In the genomic region with DNA sequence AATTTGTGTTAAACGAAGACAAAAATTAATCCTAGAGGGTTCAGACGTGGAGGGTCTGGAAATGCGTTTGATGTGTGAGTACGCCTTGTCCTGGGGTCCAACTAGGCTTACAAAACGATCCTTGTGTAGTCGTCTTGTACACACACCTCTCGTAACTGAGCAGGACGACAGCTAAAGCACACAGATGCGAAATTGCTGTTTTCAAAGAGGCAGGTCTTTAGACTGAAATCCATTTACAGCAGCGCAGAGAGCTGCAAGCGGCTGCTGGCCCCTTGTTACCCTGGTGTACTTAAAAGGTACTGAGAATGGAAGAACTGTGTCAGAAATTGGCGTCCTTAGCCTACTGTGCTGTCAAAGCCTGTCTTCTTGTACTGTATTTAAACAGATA, we compare ENCODE assay signal across 8 mouse cellular contexts. TPM values are rescaled to one million over a fixed set of nuclear protein-coding genes. Genes with fewer than 3 reads are reported as not detected.
A peak's percentile ranks its signal among the peaks of the same experiment; 100 is the strongest.
DNase-seq lines count a peak whose midpoint lies in the region; ATAC-seq and TF ChIP-seq lines count a peak whose summit lies in the region.

No protein-coding gene starts in this region.

- peak overlapping the region; percentile 97 for H3K27ac ChIP-seq in heart, adult 2 months
- peak overlapping the region; percentile 84; the same call in 1 of the 2 replicates for H3K27ac ChIP-seq in embryonic facial prominence, embryonic 12.5 days
- H3K27ac ChIP-seq in limb, embryonic 12.5 days, result peak overlapping the region; percentile 83
- H3K27ac ChIP-seq in neural tube, embryonic 15.5 days (replicated peaks), result peak overlapping the region; percentile 96

- H3K79me3 ChIP-seq in C2C12 (ENCODE audit: low read depth), result peaks cover 35% of the 10 kb centered on the region

- H3K27me3 ChIP-seq in heart, adult 2 months (ENCODE audit: control insufficient read depth, insufficient read depth, low read length), result peaks cover 2% of the 10 kb centered on the region; the same call in 1 of the 2 replicates
- peaks cover 5% of the 10 kb centered on the region for H3K27me3 ChIP-seq in C2C12 (ENCODE audit: control insufficient read depth, insufficient read depth, insufficient read length)
- H3K27me3 ChIP-seq in embryonic facial prominence, embryonic 12.5 days, result peaks cover 15% of the 10 kb centered on the region
- H3K27me3 ChIP-seq in limb, embryonic 12.5 days, result peaks cover 21% of the 10 kb centered on the region
- H3K27me3 ChIP-seq in neural tube, embryonic 15.5 days (replicated peaks), result peaks cover 18% of the 10 kb centered on the region

- peak overlapping the region; percentile 95 for H3K4me3 ChIP-seq in heart, adult 2 months
- H3K4me3 ChIP-seq in C2C12 (ENCODE audit: insufficient read depth, poor library complexity, severe bottlenecking), result peak overlapping the region; percentile 90
- H3K4me3 ChIP-seq in embryonic facial prominence, embryonic 12.5 days, result peak overlapping the region; percentile 92
- peak overlapping the region; percentile 83 for H3K4me3 ChIP-seq in limb, embryonic 12.5 days (replicated peaks)
- H3K4me3 ChIP-seq in neural tube, embryonic 15.5 days (replicated peaks), result peak overlapping the region; percentile 59

- DNase-seq in heart, adult 2 months, result no peak
- DNase-seq in heart, adult 18-20 months, result no peak
- no peak for DNase-seq in urinary bladder, adult 18-20 months (ENCODE audit: low spot score in 2 of 2)
- no peak for DNase-seq in cerebellum, adult 8-10 months

- peaks cover 6% of the 10 kb centered on the region; the same call in 1 of the 2 replicates for H3K4me1 ChIP-seq in heart, adult 2 months (ENCODE audit: control insufficient read depth, insufficient read depth, low read length)
- peaks cover 25% of the 10 kb centered on the region for H3K4me1 ChIP-seq in embryonic facial prominence, embryonic 12.5 days
- peaks cover 34% of the 10 kb centered on the region for H3K4me1 ChIP-seq in limb, embryonic 12.5 days (replicated peaks)
- H3K4me1 ChIP-seq in neural tube, embryonic 15.5 days, result peaks cover 73% of the 10 kb centered on the region

- WGBS in heart, adult 2 months, result under 1% methylated on average over 12 of the region's 12 CpGs
- WGBS in embryonic facial prominence, embryonic 12.5 days, result 1% methylated on average over 12 of the region's 12 CpGs
- WGBS in limb, embryonic 12.5 days, result under 1% methylated on average over 12 of the region's 12 CpGs
- WGBS in neural tube, embryonic 15.5 days, result under 1% methylated on average over 12 of the region's 12 CpGs

- peak overlapping the region; percentile 66 for H3K9ac ChIP-seq in heart, adult 2 months (ENCODE audit: low read depth, low read length)
- H3K9ac ChIP-seq in embryonic facial prominence, embryonic 12.5 days, result peak overlapping the region; percentile 80
- peak overlapping the region; percentile 89 for H3K9ac ChIP-seq in limb, embryonic 12.5 days (replicated peaks)
- peak overlapping the region; percentile 72 for H3K9ac ChIP-seq in neural tube, embryonic 15.5 days (replicated peaks)

- ATAC-seq in embryonic facial prominence, embryonic 12.5 days (ENCODE audit: insufficient number of reproducible peaks, insufficient read depth, low FRiP score, low TSS enrichment), result 0 out of 2 replicates have a peak, but pooled peaks have one; percentile 0
- peak; percentile 8; the same call in 1 of the 2 replicates for ATAC-seq in limb, embryonic 12.5 days (ENCODE audit: insufficient number of reproducible peaks, insufficient read depth, low FRiP score, low TSS enrichment, low read depth)
- ATAC-seq in neural tube, embryonic 15.5 days (ENCODE audit: low FRiP score), result peak; percentile 39

- no peaks in the 10 kb centered on the region for H3K9me3 ChIP-seq in embryonic facial prominence, embryonic 12.5 days
- no peaks in the 10 kb centered on the region for H3K9me3 ChIP-seq in limb, embryonic 12.5 days
- no peaks in the 10 kb centered on the region for H3K9me3 ChIP-seq in neural tube, embryonic 15.5 days (replicated peaks)

- TF ChIP-seq EP300 in heart, adult 2 months (IDR thresholded peaks at IDR 0.05; ENCODE audit: insufficient read depth, low read depth, low read length), result no peak

- H3K79me2 ChIP-seq in heart, adult 2 months (replicated peaks; ENCODE audit: control insufficient read depth, insufficient read depth, low read length), result peaks cover 6% of the 10 kb centered on the region
- H3K79me2 ChIP-seq in C2C12 (ENCODE audit: control insufficient read depth, insufficient read depth), result peaks cover 47% of the 10 kb centered on the region

- TF ChIP-seq POLR2A in heart, adult 2 months (IDR thresholded peaks at IDR 0.05; ENCODE audit: insufficient read depth, low read depth, low read length), result no peak

- intact Hi-C loops in heart, adult 2 months (cut with DNase I), result loop anchor here (5.0 kb wide), 1 partner anchor 111 kb away; no protein-coding TSS in a partner anchor

- peak; percentile 30; the same call in 1 of the 2 replicates for TF ChIP-seq CTCF in heart, adult 2 months (IDR thresholded peaks at IDR 0.05)
- no peak for TF ChIP-seq CTCF in C2C12 (IDR thresholded peaks at IDR 0.05; ENCODE audit: control insufficient read depth, insufficient read depth, insufficient read length)

- no peaks in the 10 kb centered on the region; the same call in 1 of the 2 replicates for H3K36me3 ChIP-seq in heart, adult 2 months (ENCODE audit: control insufficient read depth, insufficient read depth, low read length)
- no peaks in the 10 kb centered on the region for H3K36me3 ChIP-seq in C2C12 (ENCODE audit: control insufficient read depth, insufficient read depth)
- H3K36me3 ChIP-seq in embryonic facial prominence, embryonic 12.5 days, result 0 out of 2 replicates have a peak, but pooled peaks cover 2% of the 10 kb centered on the region
- no peaks in the 10 kb centered on the region for H3K36me3 ChIP-seq in limb, embryonic 12.5 days
- 0 out of 2 replicates have a peak, but pooled peaks cover 3% of the 10 kb centered on the region for H3K36me3 ChIP-seq in neural tube, embryonic 15.5 days

- H3K4me2 ChIP-seq in embryonic facial prominence, embryonic 12.5 days (replicated peaks), result peak overlapping the region; percentile 82
- H3K4me2 ChIP-seq in limb, embryonic 12.5 days, result peak overlapping the region; percentile 78
- H3K4me2 ChIP-seq in neural tube, embryonic 15.5 days, result peak overlapping the region; percentile 81

- H3ac ChIP-seq in C2C12 (ENCODE audit: control insufficient read depth, insufficient read length, low read depth), result peak overlapping the region; percentile 91

TF ChIP-seq in C2C12, 6 proteins besides CTCF, POLR2A, EP300 and RAD21:
- no peak for TF ChIP-seq MYOD1 (IDR thresholded peaks at IDR 0.05; ENCODE audit: control insufficient read depth, insufficient read length, low read depth)
- no peak for TF ChIP-seq USF1 (IDR thresholded peaks at IDR 0.05; ENCODE audit: low read depth)
- TF ChIP-seq MYOG (IDR thresholded peaks at IDR 0.05; ENCODE audit: control insufficient read depth, extremely low read depth, insufficient read length), result no peak
- no peak for TF ChIP-seq MAX (IDR thresholded peaks at IDR 0.05)
- TF ChIP-seq CEBPB (IDR thresholded peaks at IDR 0.05; ENCODE audit: low read depth), result no peak
- TF ChIP-seq FOSL1 (IDR thresholded peaks at IDR 0.05; ENCODE audit: insufficient read depth, low read length, poor library complexity, severe bottlenecking), result no peak

RNA-seq across cellular contexts. Expression of a gene that starts 0.5 kb away (rescaled TPM):
- total RNA-seq in heart, adult 2 months (2021), result 100 to 1,000 TPM; 125 to 141 TPM
- polyA plus RNA-seq in heart, adult 2 months (2012; rRNA removed), result 84.2 and 89.1 TPM in 2 replicates
- total RNA-seq in heart, adult 18-20 months (2021), result 100 to 1,000 TPM; 130 to 133 TPM
- 83.0 TPM for polyA plus RNA-seq in C2C12 (2012; fragmentation: generic; extraction: Trizol)
- 121 and 126 TPM in 2 replicates for polyA plus RNA-seq in embryonic facial prominence, embryonic 12.5 days (2016; fragmentation: Nextera tagmentation; extraction: Ambion mirVana)
- 102 and 104 TPM in 2 replicates for polyA plus RNA-seq in limb, embryonic 12.5 days (2016; fragmentation: Nextera tagmentation; extraction: Ambion mirVana)
- 149 and 153 TPM in 2 replicates for polyA plus RNA-seq in neural tube, embryonic 15.5 days (2015; fragmentation: Nextera tagmentation; extraction: Ambion mirVana)

RNA-seq across cellular contexts. Expression of a gene that starts 10.0 kb away (rescaled TPM):
- total RNA-seq in heart, adult 2 months (2021), result under 1 TPM; 0.10 to 0.25 TPM
- polyA plus RNA-seq in heart, adult 2 months (2012; rRNA removed), result 0.53 and 0.57 TPM in 2 replicates
- under 1 TPM; 0.12 to 0.18 TPM for total RNA-seq in heart, adult 18-20 months (2021)
- 1.1 TPM for polyA plus RNA-seq in C2C12 (2012; fragmentation: generic; extraction: Trizol)
- 2.8 and 2.9 TPM in 2 replicates for polyA plus RNA-seq in embryonic facial prominence, embryonic 12.5 days (2016; fragmentation: Nextera tagmentation; extraction: Ambion mirVana)
- polyA plus RNA-seq in limb, embryonic 12.5 days (2016; fragmentation: Nextera tagmentation; extraction: Ambion mirVana), result 1.8 and 3.0 TPM in 2 replicates
- 7.9 and 8.2 TPM in 2 replicates for polyA plus RNA-seq in neural tube, embryonic 15.5 days (2015; fragmentation: Nextera tagmentation; extraction: Ambion mirVana)

RNA-seq across cellular contexts. Expression of a gene that starts 10.0 kb away (rescaled TPM):
- total RNA-seq in heart, adult 2 months (2021), result 1 to 10 TPM in 1 of 2 experiments, under 1 TPM in 1; 0.89 to 1.3 TPM
- 2.1 and 2.7 TPM in 2 replicates for polyA plus RNA-seq in heart, adult 2 months (2012; rRNA removed)
- total RNA-seq in heart, adult 18-20 months (2021), result 1 to 10 TPM; 1.6 to 1.8 TPM
- 9.5 TPM for polyA plus RNA-seq in C2C12 (2012; fragmentation: generic; extraction: Trizol)
- 10.0 and 11.3 TPM in 2 replicates for polyA plus RNA-seq in embryonic facial prominence, embryonic 12.5 days (2016; fragmentation: Nextera tagmentation; extraction: Ambion mirVana)
- 10.2 and 10.4 TPM in 2 replicates for polyA plus RNA-seq in limb, embryonic 12.5 days (2016; fragmentation: Nextera tagmentation; extraction: Ambion mirVana)
- 14.7 and 18.6 TPM in 2 replicates for polyA plus RNA-seq in neural tube, embryonic 15.5 days (2015; fragmentation: Nextera tagmentation; extraction: Ambion mirVana)

RNA-seq across cellular contexts. Expression of a gene that starts 31.0 kb away (rescaled TPM):
- 1 to 10 TPM; 5.2 to 6.7 TPM for total RNA-seq in heart, adult 2 months (2021)
- 18.6 and 27.7 TPM in 2 replicates for polyA plus RNA-seq in heart, adult 2 months (2012; rRNA removed)
- total RNA-seq in heart, adult 18-20 months (2021), result 1 to 10 TPM; 3.5 to 5.9 TPM
- polyA plus RNA-seq in C2C12 (2012; fragmentation: generic; extraction: Trizol), result 42.1 TPM
- polyA plus RNA-seq in embryonic facial prominence, embryonic 12.5 days (2016; fragmentation: Nextera tagmentation; extraction: Ambion mirVana), result 51.3 and 54.6 TPM in 2 replicates
- 62.0 and 62.6 TPM in 2 replicates for polyA plus RNA-seq in limb, embryonic 12.5 days (2016; fragmentation: Nextera tagmentation; extraction: Ambion mirVana)
- polyA plus RNA-seq in neural tube, embryonic 15.5 days (2015; fragmentation: Nextera tagmentation; extraction: Ambion mirVana), result 17.1 and 23.7 TPM in 2 replicates

RNA-seq across cellular contexts. Expression of a gene that starts 41.0 kb away (rescaled TPM):
- 10 to 100 TPM; 13.1 to 15.1 TPM for total RNA-seq in heart, adult 2 months (2021)
- 5.5 and 9.5 TPM in 2 replicates for polyA plus RNA-seq in heart, adult 2 months (2012; rRNA removed)
- 10 to 100 TPM; 11.9 to 15.7 TPM for total RNA-seq in heart, adult 18-20 months (2021)
- 33.6 TPM for polyA plus RNA-seq in C2C12 (2012; fragmentation: generic; extraction: Trizol)
- 17.9 and 21.4 TPM in 2 replicates for polyA plus RNA-seq in embryonic facial prominence, embryonic 12.5 days (2016; fragmentation: Nextera tagmentation; extraction: Ambion mirVana)
- polyA plus RNA-seq in limb, embryonic 12.5 days (2016; fragmentation: Nextera tagmentation; extraction: Ambion mirVana), result 17.6 and 19.2 TPM in 2 replicates
- polyA plus RNA-seq in neural tube, embryonic 15.5 days (2015; fragmentation: Nextera tagmentation; extraction: Ambion mirVana), result 12.0 and 12.3 TPM in 2 replicates
